Mouse (Mus musculus): ENCODE data around the gene Lrrc27. TPM values are rescaled to one million over a fixed set of nuclear protein-coding genes. Genes with fewer than 3 reads are reported as not detected.

Gene Lrrc27
- total RNA-seq, 2 experiments from 2014 or later = 4.6 to 5.0 TPM

DNA sequence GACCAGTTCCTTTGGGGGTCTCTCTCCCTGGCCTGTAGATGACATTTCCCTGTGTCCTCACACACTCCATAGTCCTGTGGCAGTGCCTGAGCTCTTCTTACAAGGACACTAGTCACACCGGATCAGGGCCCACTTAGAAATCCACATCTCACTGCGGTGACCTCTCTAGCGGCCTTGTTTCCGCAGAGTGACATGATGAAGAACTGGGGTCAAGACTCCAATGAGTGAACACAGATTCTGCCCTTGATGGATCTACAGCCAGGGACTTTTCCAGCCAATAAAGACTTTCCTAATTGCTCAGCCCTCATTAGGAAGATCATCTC is 4.1 kb upstream of the Lrrc27 start:
- DNase-seq (ENCODE audit: extremely low spot score in 1 of 2, low spot score in 2 of 2) = peak in 1 of 2 experiments; percentile 10
- intact Hi-C loops (cut with DNase I) = loop anchor here (5.0 kb wide), 1 partner anchor 89 kb away; no protein-coding TSS in a partner anchor

DNA sequence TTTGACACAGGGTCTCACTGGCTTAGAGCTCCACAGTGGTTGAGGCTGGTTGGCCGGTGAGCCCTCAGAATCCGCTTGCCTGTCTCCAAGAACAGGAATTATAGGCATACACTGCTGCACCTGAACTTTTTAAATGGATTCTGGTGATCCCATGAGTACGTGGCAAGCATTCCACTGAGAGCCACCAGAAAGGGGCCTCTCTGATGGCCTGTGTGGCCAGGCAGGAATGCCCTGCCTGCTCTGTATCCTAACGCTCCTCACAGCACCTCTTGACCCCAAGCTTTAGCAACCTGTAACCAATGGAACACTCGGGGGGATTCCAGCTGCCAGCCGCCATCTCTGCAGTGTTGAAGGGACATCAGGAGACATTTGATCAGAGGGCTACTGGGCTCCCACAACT is 1.0 kb upstream of the Lrrc27 start:
- intact Hi-C loops (cut with DNase I) = no loop called here
- DNase-seq (ENCODE audit: extremely low spot score in 1 of 2, low spot score in 2 of 2) = peak in 1 of 2 experiments; percentile 16

DNA sequence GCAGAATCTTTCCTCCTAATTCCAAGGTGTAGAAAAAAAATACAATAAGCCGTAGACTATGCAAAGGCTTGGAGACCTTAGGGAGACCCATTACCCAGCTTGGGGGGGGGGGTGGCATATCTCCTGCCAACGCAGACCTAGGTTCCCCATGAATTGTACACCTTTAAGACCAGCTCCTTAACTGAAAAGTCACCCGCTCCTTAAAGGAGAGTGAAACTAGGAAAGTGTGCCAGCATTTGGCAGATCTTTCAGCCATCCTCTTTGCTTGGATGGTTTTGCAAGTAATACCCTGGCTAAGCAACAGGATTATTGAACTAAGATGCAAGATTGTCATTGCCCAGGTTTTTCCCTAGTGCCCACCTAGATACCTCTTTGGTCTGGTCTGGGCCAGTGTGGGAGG is 963 bp downstream of the Lrrc27 start:
- intact Hi-C loops (cut with DNase I) = no loop called here
- peak in 1 of 2 experiments; percentile 13 for DNase-seq (ENCODE audit: extremely low spot score in 1 of 2, low spot score in 2 of 2)

DNA sequence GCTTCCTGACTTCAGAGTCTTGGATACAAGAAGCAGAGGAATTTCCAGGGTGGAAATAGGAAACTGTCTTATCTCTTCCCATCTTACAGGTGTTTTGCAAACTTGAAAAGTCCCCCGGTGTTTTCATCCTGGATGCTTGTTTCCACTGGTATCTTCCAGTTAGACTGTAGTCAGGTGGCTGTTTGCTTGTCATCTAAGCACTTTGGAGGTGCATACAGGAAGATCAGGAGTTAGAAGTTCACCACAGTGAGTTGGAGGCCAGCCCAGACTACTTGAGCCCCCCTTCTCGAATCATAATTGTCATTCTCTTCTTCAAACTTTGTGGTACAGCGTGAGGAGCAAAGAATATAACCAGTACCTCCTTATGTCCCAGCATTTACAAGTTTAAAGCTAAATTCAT is 1.4 kb downstream of the Lrrc27 start:
- intact Hi-C loops (cut with DNase I) = no loop called here
- peak in 1 of 2 experiments; percentile 17 for DNase-seq (ENCODE audit: extremely low spot score in 1 of 2, low spot score in 2 of 2)

DNA sequence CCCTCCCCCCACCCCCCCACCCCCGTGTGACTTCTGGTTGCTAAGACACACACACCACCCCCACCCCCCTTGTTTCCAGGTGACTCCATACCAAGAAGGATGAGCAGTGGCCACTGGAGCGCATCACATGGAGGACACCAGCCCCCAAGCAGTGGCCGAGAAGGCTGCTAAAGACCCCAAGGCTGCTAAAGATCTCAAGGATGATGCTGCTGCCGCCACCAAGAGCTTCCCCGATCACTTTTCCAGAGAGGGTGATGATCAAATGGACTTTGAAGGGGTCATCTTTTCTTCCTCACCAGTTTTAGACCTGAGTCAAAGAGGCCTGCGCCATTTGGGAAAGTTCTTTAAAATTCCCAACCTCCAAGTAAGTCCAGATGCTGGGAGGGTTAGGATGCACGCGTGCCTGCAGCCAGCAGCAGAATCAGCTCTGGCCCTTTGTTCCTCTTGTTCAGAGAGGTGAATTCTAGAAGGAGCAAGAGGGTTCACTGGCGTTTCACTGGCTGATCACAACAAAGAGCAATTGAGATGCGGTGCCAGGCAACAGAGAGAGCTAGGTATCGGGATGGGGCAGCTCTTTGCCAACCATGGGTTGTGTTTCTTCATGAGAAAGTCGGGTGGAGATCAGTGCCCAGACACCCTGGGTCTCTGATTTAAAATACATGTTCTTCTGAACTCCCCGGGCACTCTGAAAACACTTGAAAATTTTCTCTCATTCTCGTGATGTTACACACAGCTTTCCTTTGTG is 2.0 kb downstream of the Lrrc27 start:
- peak in 1 of 2 experiments; percentile 13 for DNase-seq (ENCODE audit: extremely low spot score in 1 of 2, low spot score in 2 of 2)
- intact Hi-C loops (cut with DNase I) = no loop called here

DNA sequence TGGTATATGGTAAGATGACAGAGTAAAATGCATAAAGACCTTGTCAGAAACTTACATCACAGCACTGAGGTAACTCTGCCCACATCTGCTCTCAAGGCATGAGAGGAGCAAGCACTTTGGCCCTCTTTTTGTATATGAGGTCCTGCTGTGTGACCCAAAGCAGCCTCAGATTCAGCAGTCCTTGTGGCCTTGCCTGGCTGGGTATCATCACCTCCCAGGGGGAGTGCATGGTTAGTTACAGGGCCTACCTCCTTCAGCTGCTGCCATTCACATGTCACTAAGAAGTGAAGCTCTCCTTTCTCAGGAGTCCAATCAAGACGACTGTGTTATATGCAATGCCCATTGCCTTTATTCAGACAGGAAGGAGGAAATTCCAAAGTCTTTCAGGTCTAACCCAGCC is 2.7 kb downstream of the Lrrc27 start:
- DNase-seq (ENCODE audit: extremely low spot score in 1 of 2, low spot score in 2 of 2) = no peak
- intact Hi-C loops (cut with DNase I) = no loop called here

DNA sequence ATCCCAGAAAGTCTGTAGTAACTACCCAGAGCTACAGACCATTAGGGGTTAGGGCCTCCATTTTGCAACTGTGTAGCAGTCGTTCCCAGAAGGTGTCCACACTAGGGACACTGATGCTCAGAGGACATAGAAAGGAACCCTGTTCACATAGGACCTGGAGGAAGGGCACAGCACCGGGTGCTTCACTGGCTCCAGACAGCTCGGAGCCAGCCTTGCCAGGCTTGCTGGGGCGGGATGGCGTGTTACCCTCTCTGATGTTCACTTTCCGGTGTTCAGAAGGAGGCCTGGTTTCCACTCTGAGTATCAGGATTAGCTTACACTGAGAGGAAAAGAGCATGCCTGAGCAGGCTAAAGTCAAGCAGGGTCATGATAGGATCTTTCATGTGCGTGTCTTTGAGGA is 3.2 kb downstream of the Lrrc27 start:
- intact Hi-C loops (cut with DNase I) = no loop called here

DNA sequence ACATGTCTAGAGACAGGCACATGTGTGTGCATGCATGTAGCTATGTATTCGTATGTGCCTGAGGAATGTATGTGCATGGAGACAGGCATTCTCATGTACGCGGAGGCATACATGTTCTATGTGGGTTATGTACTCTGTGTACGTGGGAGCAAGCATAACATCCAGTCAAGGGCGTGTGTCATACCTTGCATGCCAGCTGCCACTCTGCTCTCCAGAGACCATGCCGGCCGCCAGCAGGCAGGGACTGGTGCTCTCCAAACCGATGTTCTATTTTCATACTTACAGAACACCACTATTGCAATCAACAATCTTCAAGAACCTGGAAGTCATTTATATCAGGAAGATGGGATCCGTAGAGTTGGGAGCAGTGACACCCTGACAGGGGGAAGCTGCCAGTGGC is 3.7 kb downstream of the Lrrc27 start:
- intact Hi-C loops (cut with DNase I) = no loop called here
- DNase-seq (ENCODE audit: extremely low spot score in 1 of 2, low spot score in 2 of 2) = no peak

More for the DNA sequence above, 3.2 kb downstream of the Lrrc27 start:
- DNase-seq (ENCODE audit: extremely low spot score in 1 of 2, low spot score in 2 of 2) = no peak

DNA sequence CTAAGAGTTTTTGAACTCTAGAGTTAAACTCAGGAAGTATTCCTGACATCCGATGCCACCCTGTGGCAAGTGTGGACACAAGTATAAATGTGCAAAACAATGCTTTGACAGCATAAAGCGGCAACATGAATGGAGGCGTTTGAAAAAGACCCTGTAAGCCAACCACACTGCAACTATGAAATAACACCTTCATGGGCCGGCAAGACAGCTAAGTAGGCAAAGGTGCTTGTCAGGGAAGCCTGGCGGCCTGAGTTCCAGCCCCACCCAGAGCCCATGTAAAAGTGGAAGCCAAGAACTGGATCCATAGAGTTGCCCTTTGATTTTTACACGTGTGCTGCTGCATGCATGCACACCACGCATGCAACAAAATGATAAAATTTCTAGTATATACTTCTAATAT is 4.3 kb downstream of the Lrrc27 start:
- DNase-seq (ENCODE audit: extremely low spot score in 1 of 2, low spot score in 2 of 2) = no peak

DNA sequence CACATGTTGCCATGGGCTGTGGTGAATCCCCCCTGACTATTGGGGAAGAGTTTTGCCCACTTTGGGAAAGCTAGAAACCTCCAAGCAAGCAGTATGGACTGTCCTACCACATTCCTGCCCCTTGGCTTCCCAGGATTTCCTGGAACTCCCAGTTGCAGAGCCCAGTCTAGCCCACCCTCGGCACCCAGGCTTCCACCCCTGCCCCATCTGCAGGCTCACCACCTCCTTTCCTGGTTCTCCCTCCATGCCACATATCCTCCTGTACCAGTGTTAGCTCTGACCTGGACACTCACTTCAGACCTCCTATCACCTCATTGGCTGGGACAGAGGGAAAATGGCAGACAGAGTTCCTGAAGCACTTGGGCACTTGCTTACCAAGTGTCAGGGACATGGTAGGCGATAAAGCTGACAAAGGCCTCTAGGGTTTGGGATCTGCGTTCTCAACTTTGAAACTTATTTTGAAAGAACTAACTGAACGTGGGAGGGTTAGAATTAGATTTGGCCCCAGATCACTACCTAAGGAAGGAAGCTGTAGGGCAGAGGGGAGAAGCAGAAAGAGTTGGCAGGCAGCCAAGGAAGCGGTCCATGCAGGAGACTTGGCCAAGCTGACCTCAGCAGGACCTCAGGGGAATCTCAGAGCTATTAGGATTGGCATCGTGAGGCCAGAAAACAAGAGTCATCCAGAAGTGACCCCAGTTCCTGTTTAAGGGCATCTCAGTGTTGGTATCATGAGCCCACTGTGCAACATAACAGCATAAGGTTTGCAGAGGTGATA is 6.0 kb downstream of the Lrrc27 start:
- DNase-seq (ENCODE audit: extremely low spot score in 1 of 2, low spot score in 2 of 2) = peak in 1 of 2 experiments; percentile 77

More for the DNA sequence above, 4.3 kb downstream of the Lrrc27 start:
- intact Hi-C loops (cut with DNase I) = no loop called here

DNA sequence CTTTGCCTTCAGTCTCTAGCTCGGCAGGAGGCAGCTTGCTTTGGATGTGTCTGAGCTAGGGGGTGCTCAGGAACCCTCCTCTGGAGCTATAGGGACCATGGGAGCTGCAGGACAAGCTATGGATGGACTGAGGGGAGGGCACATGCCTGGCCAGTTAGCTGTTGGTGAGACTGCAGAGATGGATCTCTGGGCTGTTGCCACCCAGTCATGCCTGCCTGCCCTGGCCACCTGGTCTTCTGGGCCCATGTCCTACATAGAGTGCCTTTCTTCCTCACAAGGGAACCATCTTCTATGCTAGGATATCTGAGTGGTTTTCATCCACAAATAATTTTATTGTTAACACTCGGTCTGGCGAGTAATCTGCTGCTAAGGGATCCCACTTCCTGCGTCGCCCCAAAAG is 6.7 kb downstream of the Lrrc27 start:
- intact Hi-C loops (cut with DNase I) = no loop called here
- no peak for DNase-seq (ENCODE audit: extremely low spot score in 1 of 2, low spot score in 2 of 2)

More for the DNA sequence above, 6.0 kb downstream of the Lrrc27 start:
- intact Hi-C loops (cut with DNase I) = no loop called here

DNA sequence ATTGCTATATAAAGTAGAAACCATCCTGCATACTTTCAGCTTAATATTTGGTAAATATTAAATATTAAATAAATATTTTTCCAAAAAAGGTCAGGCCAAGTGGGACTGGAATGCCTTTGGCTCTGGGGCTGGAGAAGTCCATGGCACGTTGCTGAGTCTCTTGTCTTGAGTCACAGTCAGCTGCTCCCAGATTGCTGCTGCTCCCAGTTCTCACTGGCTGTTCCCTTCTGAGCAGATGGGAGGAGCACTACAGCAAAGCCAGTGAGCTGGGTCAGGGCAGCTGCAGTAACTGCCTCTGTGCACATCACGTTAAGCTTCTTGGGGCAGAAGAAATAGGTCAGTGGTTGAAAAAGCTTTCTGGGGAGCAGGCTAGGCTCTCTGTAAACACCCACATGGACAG is 7.5 kb downstream of the Lrrc27 start:
- DNase-seq (ENCODE audit: extremely low spot score in 1 of 2, low spot score in 2 of 2) = no peak
- intact Hi-C loops (cut with DNase I) = no loop called here

DNA sequence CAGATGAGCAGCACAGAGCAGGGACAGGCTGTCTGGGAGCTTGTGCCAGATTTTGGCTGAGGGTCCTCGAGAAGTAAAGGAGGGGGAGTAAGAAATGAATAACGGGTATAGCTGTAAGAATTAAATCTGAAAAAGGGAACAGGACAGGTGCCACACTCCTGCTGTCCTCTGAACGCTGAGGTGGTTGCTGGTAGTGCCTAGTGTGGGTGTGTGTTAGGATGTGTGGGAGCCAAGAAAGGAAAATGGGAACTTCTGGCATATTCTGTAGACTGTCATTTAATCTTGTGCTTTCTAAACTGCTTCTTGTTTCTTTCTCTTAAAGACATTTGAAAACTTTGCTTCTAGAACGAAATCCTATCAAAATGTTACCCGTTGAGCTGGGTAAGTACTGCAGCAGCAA is 8.3 kb downstream of the Lrrc27 start:
- intact Hi-C loops (cut with DNase I) = no loop called here
- DNase-seq (ENCODE audit: extremely low spot score in 1 of 2, low spot score in 2 of 2) = peak in 1 of 2 experiments; percentile 5

DNA sequence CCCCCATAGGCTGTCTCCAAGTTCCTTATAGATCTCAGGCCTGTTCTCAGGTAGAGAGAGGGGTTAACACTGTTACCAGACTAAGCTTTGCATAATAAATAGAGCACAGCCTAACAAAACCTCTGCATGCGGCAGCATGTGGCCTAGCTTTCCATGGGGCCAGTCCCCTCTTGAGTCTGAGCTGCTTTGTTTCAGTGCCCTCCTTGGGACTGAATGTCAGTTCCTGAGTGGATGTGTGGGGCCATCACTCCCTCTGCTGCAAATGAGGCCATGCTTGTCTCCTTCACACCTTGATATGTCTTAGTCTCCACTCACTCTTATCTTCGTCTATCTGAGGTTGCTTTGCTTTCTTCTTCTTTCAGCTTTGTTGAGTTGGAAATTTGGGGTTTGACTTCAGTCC is 9.1 kb downstream of the Lrrc27 start:
- intact Hi-C loops (cut with DNase I) = no loop called here
- peak in 1 of 2 experiments; percentile 1 for DNase-seq (ENCODE audit: extremely low spot score in 1 of 2, low spot score in 2 of 2)

DNA sequence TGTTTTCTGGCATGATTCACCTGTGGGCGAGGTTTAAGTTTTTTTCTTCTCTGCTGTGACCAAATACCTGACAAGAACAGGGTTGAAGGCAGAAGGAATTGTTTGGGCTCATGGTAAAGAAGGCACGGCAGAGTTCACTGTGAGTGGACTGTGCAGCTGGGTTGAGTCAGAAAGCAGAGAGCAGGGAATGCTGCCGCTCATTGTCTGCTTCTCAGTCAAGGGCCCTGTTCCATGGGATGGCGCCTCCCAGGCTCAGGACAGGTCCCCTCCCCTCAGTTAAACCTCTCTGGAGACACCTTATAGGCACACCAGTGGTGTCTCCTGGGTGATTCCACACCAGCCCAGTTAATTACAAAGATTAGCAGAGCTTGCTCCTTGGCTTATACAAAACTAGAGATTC is 9.6 kb downstream of the Lrrc27 start:
- intact Hi-C loops (cut with DNase I) = no loop called here
- peak in 1 of 2 experiments; percentile 12 for DNase-seq (ENCODE audit: extremely low spot score in 1 of 2, low spot score in 2 of 2)

DNA sequence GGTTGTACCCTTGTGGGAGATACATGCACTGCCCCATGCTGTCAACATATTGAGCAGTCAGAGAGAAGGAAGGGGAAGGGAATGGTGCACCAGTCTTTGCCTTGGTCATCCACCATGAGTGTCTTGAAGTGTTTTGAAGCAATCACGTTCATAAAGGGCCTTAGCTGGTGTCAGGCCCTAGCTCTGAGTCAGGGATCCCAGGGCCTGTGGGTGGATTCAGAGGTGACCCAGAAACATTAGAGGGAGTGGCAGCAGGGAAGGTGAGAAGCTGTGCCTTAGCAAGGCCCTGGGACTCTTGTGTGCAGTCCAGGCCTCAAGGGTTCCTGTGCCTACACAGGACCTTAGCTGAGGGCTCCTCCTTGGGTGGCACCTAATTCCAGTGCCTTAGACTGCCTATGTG is 11.3 kb downstream of the Lrrc27 start:
- intact Hi-C loops (cut with DNase I) = no loop called here
- peak in 1 of 2 experiments; percentile 5 for DNase-seq (ENCODE audit: extremely low spot score in 1 of 2, low spot score in 2 of 2)

DNA sequence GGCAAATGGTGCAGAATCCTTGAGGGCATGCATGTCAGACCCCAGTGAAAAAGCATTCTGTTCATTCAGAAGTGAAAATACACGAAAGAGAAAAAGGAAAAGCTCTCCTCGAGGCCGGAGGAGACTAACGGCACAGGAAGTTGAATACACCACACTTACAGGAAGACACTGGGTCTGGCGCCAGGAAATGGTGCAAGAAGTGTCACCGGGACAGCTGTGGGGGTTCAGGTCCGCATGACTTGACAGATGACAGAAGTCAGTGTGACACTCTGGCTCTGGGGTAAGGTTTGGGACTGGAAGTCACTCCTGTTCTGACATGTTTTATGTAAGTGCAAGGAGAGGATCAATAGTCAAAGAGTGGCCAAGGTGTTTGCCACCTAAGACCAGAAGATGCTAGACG is 11.9 kb downstream of the Lrrc27 start:
- peak in 1 of 2 experiments; percentile 56 for DNase-seq (ENCODE audit: extremely low spot score in 1 of 2, low spot score in 2 of 2)
- intact Hi-C loops (cut with DNase I) = no loop called here

DNA sequence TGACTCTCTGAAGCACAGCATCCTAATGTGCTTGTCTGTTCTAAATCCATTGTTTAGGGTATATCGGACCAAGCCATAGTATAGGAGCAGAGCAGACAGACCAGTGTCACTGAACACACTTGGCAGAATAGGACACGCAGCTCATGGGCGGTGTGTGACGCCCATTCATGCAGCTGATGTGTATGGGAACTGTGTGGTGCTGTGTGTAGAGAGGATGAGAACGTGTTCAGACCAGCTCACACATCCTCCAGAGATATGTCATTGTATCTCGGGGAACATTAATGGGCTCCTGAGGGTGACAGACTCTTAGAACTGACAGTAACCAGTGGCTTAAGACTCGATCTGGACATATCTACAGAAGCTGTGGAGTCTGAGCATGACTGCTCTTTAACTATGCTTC is 13.6 kb downstream of the Lrrc27 start:
- intact Hi-C loops (cut with DNase I) = no loop called here
- no peak for DNase-seq (ENCODE audit: extremely low spot score in 1 of 2, low spot score in 2 of 2)

DNA sequence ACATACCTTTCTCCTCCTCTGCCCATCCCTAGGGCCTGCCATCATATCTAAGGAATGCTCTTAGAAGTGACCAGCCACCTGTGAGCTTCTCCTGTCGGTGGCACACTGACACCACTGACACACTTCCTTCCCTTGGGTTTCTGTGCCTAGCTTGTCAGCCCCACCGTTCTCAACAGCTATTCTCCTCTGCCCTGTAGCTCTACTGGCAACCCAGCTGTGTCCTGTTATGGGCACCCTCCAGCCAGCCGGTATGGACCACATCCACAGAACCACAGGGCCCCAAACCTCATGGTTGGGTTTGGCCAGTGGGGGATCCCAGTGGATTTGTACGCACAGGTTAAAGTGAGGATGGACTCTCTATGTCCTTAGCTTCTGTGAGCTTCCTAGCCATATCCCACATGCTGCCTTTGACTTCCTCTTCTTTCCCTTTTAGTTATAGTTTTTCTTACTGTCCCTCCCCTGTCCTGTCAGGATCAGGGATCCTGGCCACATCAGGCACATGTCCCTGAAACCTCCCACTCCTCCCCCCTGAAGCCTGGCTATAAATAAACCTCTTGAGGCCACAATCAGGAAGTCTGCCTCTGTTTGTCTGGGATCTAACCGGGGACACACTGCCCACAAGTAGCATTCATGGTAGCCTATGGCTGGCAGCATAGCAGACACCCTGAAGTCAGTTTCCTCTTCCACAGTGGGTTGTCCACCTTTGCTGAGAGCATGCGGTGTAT is 15.8 kb downstream of the Lrrc27 start:
- intact Hi-C loops (cut with DNase I) = no loop called here

More for the DNA sequence above, 15.8 kb downstream of the Lrrc27 start:
- DNase-seq (ENCODE audit: extremely low spot score in 1 of 2, low spot score in 2 of 2) = peak in 1 of 2 experiments; percentile 8
